Mouse (Mus musculus) CH12.LX (cell line): ENCODE data around the gene Mmp9.

Experiments
- CHD1 ChIP-seq: IDR thresholded peaks from 2 replicates; pipeline ENCODE4 v1.6.1; 2012; ENCODE audit warnings: low read depth, low read length, improper control_type of control experiment, inconsistent platforms
- CTCF ChIP-seq, 2 experiments: IDR thresholded peaks in 1 of 2; conservative IDR thresholded peaks in 1 of 2; 2 replicates each; pipeline ENCODE4 v1.5.1; 2011 to 2012; ENCODE audit warnings: low read depth in 2 of 2, low read length in 2 of 2, improper control_type of control experiment in 1 of 2, inconsistent platforms in 1 of 2, mild to moderate bottlenecking in 1 of 2, moderate library complexity in 1 of 2
- EP300 ChIP-seq: IDR thresholded peaks from 2 replicates; pipeline ENCODE4 v1.6.1; 2011; ENCODE audit warnings: low read length, improper control_type of control experiment
- MXI1 ChIP-seq: IDR thresholded peaks from 2 replicates; pipeline ENCODE4 v1.6.1; 2011; ENCODE audit warnings: mild to moderate bottlenecking, low read depth, low read length, improper control_type of control experiment
- PAX5 ChIP-seq: IDR thresholded peaks from 2 replicates; pipeline ENCODE4 v1.6.1; 2012; ENCODE audit warnings: low read length, inconsistent platforms, mixed read lengths
- POLR2AphosphoS2 ChIP-seq: IDR thresholded peaks from 2 replicates; pipeline ENCODE4 v1.6.1; 2011; ENCODE audit warnings: low read depth, low read length, improper control_type of control experiment
- TCF12 ChIP-seq: IDR thresholded peaks from 2 replicates; pipeline ENCODE4 v1.6.1; 2014; ENCODE audit warnings: low read depth, mild to moderate bottlenecking, inconsistent platforms, low read length, improper control_type of control experiment
- ZNF384 ChIP-seq: IDR thresholded peaks from 2 replicates; pipeline ENCODE4 v1.6.1; 2012; ENCODE audit warnings: low read depth, low read length, improper control_type of control experiment, inconsistent platforms

GRCm38 (mm10) chr2:164894048-164894447 lies 46.5 kb upstream of the Mmp9 start:
- TF ChIP-seq CTCF (conservative IDR thresholded peaks at IDR 0.05 in 1 of 2, IDR thresholded peaks at IDR 0.05 in 1 of 2; ENCODE audit: low read depth in 2 of 2, low read length in 2 of 2), result no peak
- no peak for TF ChIP-seq CHD1
- TF ChIP-seq TCF12, result no peak
- TF ChIP-seq MXI1, result no peak
- TF ChIP-seq PAX5, result no peak
- no peak for TF ChIP-seq EP300
- TF ChIP-seq ZNF384, result no peak
- TF ChIP-seq POLR2AphosphoS2, result no peak
